Mouse (Mus musculus): ENCODE results near the gene Hbb-bh2. TPM values are rescaled to one million over a fixed set of nuclear protein-coding genes. Genes with fewer than 3 reads are reported as not detected.
"Not testable (repeated sequence)": the region's sequence is repeated elsewhere in the genome, so short reads cannot be mapped to it uniquely, and the experiment has no call there.

The Hbb-bh2 gene
- total RNA-seq (2021) = not detected
- long read RNA-seq, experiment 1 = 0 reads
- long read RNA-seq, experiment 2 = 0 reads

- intact Hi-C loops (cut with DNase I) = no loop called here
- no peak for DNase-seq
Observed at GRCm38 (mm10) chr7:103840268-103840667, at the start of gene Hbb-bh2. Hbb-bh2 (minus strand) TSS chr7:103840520.

GRCm38 (mm10) chr7:103886152-103886551 is 45.8 kb upstream of the Hbb-bh2 start, which contains the start of gene Olfr66:
Olfr66 (minus strand) TSS chr7:103886252.
- DNase-seq = no peak
- intact Hi-C loops (cut with DNase I) = no loop called here

DNA sequence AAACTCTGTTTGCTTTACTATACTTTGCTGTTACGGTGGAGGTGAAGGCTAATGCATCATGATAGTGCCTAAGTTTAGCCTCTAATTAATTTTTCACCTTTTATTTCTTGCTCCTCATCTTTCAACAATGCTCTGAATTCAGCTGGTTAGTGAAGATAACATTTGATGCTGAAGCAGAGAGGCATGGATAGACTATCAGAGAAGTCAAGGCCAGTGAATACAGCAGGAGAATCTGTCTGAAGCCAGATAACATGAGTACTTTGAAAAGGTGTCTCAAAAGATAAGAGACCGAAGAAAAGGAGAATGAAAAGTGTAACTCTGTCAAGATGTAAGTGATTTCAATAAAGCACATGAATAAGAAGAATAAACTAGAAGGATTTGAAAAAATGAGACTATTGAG is 36.8 kb upstream of the Hbb-bh2 start:
- DNase-seq = no peak
- intact Hi-C loops (cut with DNase I) = no loop called here

DNA sequence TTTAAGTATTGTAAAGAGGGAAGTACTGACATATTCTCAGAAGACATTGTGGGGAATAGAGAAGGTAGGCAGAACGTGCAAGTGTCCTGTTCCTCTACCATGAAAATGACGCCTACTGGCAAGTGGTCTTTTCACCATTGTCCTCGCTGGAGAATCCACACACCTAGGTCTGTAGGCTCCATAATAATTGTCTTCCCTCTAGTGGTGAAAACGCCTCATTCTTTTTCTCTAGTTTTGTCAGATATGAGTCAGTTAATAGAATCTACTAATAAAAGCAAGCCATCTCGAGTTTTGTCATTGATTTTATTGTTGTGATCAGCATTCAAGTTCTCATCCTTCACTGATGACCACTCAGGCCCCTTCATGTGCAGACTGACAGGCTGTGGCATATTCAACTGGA is 34.1 kb upstream of the Hbb-bh2 start:
- intact Hi-C loops (cut with DNase I) = no loop called here
- no peak for DNase-seq

- no peak for DNase-seq
- intact Hi-C loops (cut with DNase I) = no loop called here
Observed at GRCm38 (mm10) chr7:103873064-103873463, 32.7 kb upstream of the Hbb-bh2 start.

DNA sequence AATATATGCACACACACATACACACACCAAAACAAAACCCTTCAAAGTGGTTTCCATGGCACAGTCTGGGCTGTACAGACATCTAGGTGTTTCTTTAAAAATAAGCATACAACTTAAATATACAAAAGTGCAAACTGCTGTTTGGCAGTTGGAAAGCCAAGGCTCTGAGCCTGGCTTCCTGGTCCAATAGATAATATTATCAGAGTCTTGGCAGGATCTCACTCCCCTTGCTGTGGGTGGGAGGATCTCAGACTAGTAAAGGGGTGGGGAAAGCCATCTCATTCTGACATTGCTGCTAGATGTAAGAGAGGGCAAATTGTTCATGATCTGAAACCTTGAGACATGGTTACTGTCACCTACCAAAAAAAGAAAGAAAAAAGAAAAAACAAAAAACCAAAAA is 30.3 kb upstream of the Hbb-bh2 start:
- intact Hi-C loops (cut with DNase I) = no loop called here
- DNase-seq = no peak

GRCm38 (mm10) chr7:103865716-103866115 is 25.4 kb upstream of the Hbb-bh2 start:
- intact Hi-C loops (cut with DNase I) = no loop called here
- no peak for DNase-seq

- intact Hi-C loops (cut with DNase I) = no loop called here
- DNase-seq = no peak
Observed at GRCm38 (mm10) chr7:103861531-103861930, 21.2 kb upstream of the Hbb-bh2 start.

GRCm38 (mm10) chr7:103860855-103861254 is 20.5 kb upstream of the Hbb-bh2 start:
- peak in 1 of 2 experiments; percentile 4 for DNase-seq
- intact Hi-C loops (cut with DNase I) = no loop called here

DNA sequence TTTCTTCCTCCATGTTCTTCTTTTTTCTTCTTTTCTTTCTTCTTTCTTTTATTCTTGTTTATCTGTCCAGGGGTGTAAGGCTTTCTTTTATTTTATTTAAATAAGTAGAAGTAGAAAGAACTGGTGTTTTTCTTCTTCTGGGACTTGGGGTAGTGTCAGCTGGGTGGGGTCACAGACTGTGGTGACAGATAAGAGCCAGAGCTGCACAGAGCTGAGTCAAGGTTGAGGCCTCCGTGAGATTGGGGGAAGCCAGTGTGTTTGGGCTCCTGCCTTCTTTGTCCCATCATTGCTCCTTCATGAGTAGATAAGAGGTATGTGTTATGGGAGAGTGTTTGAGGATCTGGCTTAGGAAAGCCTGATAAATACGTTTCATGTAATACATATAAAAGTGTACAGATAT is 18.8 kb upstream of the Hbb-bh2 start:
- DNase-seq = no peak

GRCm38 (mm10) chr7:103854669-103855068 is 14.3 kb upstream of the Hbb-bh2 start:
- no peak for DNase-seq
- intact Hi-C loops (cut with DNase I) = no loop called here

More for the DNA sequence above, 18.8 kb upstream of the Hbb-bh2 start:
- intact Hi-C loops (cut with DNase I) = no loop called here

DNA sequence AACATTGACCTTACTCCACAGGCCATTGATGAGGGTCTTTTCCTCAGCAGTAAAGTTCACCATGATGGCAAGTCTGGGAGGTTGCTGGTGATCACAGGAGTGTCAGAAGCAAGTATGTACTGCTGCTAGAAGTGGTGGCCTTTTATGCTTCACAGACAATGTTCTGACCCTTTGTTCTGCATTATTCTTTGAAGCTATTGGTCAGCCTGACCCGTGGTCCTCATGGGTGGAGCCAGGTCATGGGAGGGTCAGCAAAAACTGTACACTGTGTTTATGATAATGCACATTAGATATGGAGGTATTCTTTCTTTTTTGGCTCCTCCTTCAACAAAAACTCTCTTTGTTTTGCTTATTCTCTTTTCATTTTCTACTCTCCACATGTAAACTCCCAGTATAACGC is 12.8 kb upstream of the Hbb-bh2 start, which contains the start of gene Hbb-y:
Gene Hbb-y (minus strand): TSS at position 127 of the 400 bp plus-strand sequence.
- DNase-seq = no peak
- intact Hi-C loops (cut with DNase I) = no loop called here

DNA sequence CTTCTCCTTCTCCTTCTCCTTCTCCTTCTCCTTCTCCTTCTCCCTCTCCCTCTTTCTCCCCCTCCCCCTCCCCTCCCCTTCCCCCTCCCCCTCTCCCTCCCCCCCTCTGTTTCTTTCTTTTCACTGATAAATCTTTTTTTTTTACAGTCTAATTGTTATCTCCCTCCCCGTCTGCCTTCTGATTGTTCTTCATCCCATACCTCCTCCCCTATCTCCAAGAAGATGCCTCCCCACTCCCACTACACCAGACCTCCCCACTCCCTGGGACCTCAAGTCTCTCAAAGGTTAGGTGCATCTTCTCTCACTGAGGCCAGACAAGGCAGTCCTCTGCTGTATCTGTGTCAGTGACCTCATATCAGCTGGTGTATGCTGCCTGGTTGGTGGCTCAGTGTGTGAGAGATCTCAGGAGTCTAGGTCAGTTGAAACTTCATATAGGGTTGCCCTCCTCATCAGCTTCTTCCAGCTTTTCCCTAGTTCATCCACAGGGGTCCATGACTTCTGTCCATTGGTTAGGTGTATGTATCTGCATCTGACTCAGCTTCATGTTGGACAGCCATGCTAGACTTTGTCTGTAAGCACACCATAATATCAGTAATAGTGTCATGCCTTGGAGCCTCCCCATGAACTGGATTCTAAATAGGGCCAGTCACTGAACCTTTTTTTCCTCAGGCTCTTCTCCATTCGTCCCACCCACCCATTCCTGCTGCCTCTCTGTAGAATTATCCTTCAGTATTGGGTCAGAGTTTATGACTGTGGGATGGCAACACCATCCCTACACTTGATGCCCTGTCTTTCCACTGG is 4.4 kb upstream of the Hbb-bh2 start:
- intact Hi-C loops (cut with DNase I) = no loop called here
- DNase-seq = no peak

DNA sequence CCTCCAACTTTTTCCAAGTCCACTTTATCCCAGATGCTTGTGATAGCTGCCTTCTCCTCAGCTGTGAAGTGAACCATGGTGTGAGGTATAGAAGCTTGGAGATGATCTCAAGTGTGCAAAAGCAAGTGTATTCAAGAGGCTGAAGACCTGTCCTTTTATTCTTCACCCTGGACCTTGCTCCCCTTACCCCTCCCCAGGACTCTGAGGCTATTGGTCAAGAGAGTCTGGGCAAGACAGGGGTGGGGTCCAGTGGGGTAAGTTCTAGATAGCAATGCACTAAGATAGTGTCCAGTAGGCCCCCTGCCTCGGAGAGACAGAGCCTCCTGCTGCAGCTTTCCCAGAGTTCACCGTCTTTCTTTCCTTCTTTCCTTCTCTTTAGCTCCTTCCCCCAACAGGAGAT is 2.7 kb upstream of the Hbb-bh2 start, which contains the start of gene Hbb-bh1:
Gene Hbb-bh1 (minus strand): TSS at position 131 of the 400 bp plus-strand sequence.
- intact Hi-C loops (cut with DNase I) = no loop called here
- DNase-seq = no peak

GRCm38 (mm10) chr7:103827808-103828207 is 12.5 kb downstream of the Hbb-bh2 start, which contains the start of gene Hbb-bs:
Hbb-bs (minus strand) TSS chr7:103828096.
- intact Hi-C loops (cut with DNase I) = no loop called here
- DNase-seq = no peak

GRCm38 (mm10) chr7:103827139-103827538 is 13.2 kb downstream of the Hbb-bh2 start:
- DNase-seq; intact Hi-C loops (cut with DNase I): not testable (repeated sequence)

- intact Hi-C loops (cut with DNase I) = no loop called here
Observed at GRCm38 (mm10) chr7:103826255-103826887, 13.9 kb downstream of the Hbb-bh2 start.

DNA sequence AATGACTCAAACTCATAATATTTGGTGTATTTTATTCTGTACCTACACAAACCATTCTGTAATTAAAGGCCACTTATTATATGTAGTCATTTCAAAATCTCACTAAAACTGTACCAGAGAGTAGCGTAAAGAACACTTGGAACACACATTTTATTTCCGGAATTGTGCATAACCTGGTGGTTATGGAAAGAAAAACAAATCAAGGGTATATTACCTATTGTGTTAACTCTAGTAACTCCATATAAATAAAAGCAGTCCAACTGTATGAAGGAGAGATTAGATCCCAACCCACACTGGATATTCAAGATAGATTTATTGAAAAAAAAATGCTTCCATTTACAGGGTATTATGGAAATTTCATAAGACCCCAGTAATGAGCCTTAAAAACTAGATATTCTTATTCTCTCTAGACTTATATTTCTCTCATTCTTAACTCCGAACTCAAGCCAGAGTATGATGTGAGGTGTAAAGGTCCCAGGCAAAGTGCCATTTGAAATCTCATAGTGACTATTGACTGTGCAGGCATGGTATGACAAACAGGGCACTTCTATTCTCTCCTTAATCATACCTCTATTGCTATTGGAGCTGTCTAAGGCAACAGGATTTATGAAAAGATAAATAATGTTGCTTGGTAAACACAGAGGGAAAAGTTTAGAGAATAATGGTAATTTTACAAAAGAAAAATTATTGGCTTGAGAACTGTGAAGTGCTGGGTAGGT is 14.6 kb downstream of the Hbb-bh2 start:
- intact Hi-C loops (cut with DNase I) = no loop called here
- DNase-seq = no peak

More at GRCm38 (mm10) chr7:103826255-103826887, 13.9 kb downstream of the Hbb-bh2 start:
- no peak for DNase-seq

DNA sequence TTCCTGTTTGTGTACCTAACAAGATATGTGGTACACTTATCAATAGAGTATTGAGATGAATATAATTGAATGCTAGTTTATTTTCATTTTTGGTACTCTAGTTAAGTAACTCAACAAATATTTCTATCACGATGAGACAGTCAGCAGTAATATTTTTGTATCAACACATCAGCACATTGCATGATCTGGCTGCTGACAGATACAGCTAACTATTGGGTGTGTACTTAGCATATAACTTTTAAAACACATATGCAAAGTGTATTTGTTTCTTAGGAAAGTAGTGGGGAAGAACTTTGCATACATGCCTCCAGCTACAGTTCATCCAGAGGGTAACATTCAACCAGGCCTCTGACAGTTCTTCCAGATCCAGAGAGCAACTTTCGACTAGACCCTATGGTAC is 15.7 kb downstream of the Hbb-bh2 start:
- no peak for DNase-seq
- intact Hi-C loops (cut with DNase I) = no loop called here

- intact Hi-C loops (cut with DNase I); DNase-seq: not testable (repeated sequence)
Observed at GRCm38 (mm10) chr7:103815085-103815484, 25.2 kb downstream of the Hbb-bh2 start.

DNA sequence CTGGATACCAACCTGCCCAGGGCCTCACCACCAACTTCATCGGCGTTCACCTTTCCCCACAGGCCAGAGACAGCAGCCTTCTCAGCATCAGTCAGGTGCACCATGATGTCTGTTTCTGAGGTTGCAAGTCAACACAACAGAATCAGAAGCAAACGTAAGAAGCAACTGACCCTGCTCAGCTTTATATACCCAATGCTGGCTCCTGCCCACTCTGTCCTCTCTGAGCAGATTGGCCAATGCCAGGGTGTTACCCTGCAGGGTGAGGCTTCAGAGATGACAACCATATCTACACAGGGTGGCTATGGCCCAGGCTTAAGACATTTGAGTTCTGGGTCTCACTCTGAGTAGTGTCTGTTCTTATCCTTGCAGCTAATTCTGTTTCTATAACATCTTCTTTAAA is 26.6 kb downstream of the Hbb-bh2 start, which contains the start of gene Hbb-bt:
Gene Hbb-bt (minus strand): TSS at position 231 of the 400 bp plus-strand sequence.
- DNase-seq = no peak

More for the DNA sequence above, 26.6 kb downstream of the Hbb-bh2 start, which contains the start of gene Hbb-bt:
- intact Hi-C loops (cut with DNase I) = no loop called here
